Mouse (Mus musculus): ENCODE results near the gene Ppp1r2. TPM values are rescaled to one million over a fixed set of nuclear protein-coding genes. Genes with fewer than 3 reads are reported as not detected.
A peak's percentile ranks its signal among the peaks of the same experiment; 100 is the strongest.

Gene Ppp1r2
- total and polyA plus RNA-seq, 3 experiments: 33.8 to 75.4 (median 62.4) TPM

DNA sequence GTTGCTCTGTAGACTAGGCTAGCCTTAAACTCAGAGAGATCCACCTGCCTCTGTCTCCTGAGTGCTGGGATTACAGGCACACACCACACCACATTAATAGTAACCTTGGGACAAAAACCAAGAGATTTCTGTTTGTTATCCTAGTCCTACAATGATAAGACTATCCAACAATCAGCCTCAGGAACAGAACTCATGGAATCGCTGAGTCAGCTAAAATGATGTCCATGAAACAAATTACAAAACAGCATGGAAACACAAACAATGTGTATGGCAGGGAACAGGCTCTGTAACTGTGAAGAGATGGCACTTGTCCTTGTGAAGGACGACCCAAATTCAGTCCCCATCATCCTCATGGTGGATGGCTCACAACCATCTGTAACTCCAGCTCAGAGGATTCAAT lies 8.4 kb downstream of the Ppp1r2 start:
- TF ChIP-seq MAFK (IDR thresholded peaks at IDR 0.05; ENCODE audit: insufficient replicate concordance, low read length) (peak; percentile 100), E2F4 (IDR thresholded peaks at IDR 0.05; ENCODE audit: insufficient replicate concordance, low read depth, low read length) (no peak)
- no peak for DNase-seq (ENCODE audit: extremely low read depth)

GRCm38 (mm10) chr16:31256151-31256550 lies 18.9 kb downstream of the Ppp1r2 start:
- H3K4me3 ChIP-seq (replicated peaks in 1 of 3; ENCODE audit: low read depth in 2 of 3, low read length in 2 of 3, poor library complexity in 1 of 3): no peak overlapping the region
- in situ Hi-C loops (cut with MboI; ENCODE audit: low pct_ligation_motif_present, low pct_unique_long_range_greater_than_20kb, low sequenced_read_pairs): no loop called here
- TF ChIP-seq HCFC1 (IDR thresholded peaks at IDR 0.05; ENCODE audit: low read depth, low read length): no peak
- TF ChIP-seq ELF1 (IDR thresholded peaks at IDR 0.05; ENCODE audit: low read depth, low read length): peak; percentile 56
- TF ChIP-seq MAFK (IDR thresholded peaks at IDR 0.05; ENCODE audit: insufficient replicate concordance, low read length): peak; percentile 78; the same call in 1 of the 2 replicates
- H3K4me2 ChIP-seq (ENCODE audit: insufficient read depth, low read depth, poor library complexity, severe bottlenecking): no peak overlapping the region
- peaks cover 0 to 21% of the 10 kb centered on the region in 2 experiments for H3K4me1 ChIP-seq (ENCODE audit: control insufficient read depth in 1 of 2, insufficient read depth in 2 of 2)
- H3K9ac ChIP-seq (ENCODE audit: insufficient read depth, low read depth): no peak overlapping the region
- no peaks in the 10 kb centered on the region; the same call in 1 of the 2 replicates for H3K79me2 ChIP-seq (replicated peaks; ENCODE audit: control insufficient read depth, extremely low read depth, insufficient read depth, poor library complexity, severe bottlenecking)
- H3K27ac ChIP-seq (ENCODE audit: insufficient read depth, low read depth): no peak overlapping the region
- no peaks in the 10 kb centered on the region for H3K9me3 ChIP-seq (replicated peaks; ENCODE audit: low read length)
- peaks cover 35 to 74% of the 10 kb centered on the region in 2 experiments for H3K36me3 ChIP-seq (replicated peaks in 1 of 2; ENCODE audit: control insufficient read depth in 1 of 2, insufficient read depth in 1 of 2, low read length in 1 of 2)
- H3K27me3 ChIP-seq (replicated peaks): no peaks in the 10 kb centered on the region
- DNase-seq (ENCODE audit: extremely low read depth): no peak
- dilution Hi-C loops (cut with MboI; ENCODE audit: extremely low pct_ligation_motif_present, extremely low pct_unique_long_range_greater_than_20kb, low sequenced_read_pairs): no loop called here

More for the DNA sequence above, 8.4 kb downstream of the Ppp1r2 start:
- Histone ChIP-seq H3K27ac (ENCODE audit: insufficient read depth, low read depth) (no peak overlapping the region), H3K9me3 (replicated peaks; ENCODE audit: low read length) (no peaks in the 10 kb centered on the region), H3K4me1 (ENCODE audit: control insufficient read depth in 1 of 2, insufficient read depth in 2 of 2) (peaks cover 0 to 15% of the 10 kb centered on the region in 2 experiments; a peak in 1 of 4 replicates), H3K36me3 (replicated peaks in 1 of 2; ENCODE audit: control insufficient read depth in 1 of 2, insufficient read depth in 1 of 2, low read length in 1 of 2) (peaks cover 3 to 49% of the 10 kb centered on the region in 2 experiments), H3K4me2 (ENCODE audit: insufficient read depth, low read depth, poor library complexity, severe bottlenecking) (no peak overlapping the region), H3K27me3 (replicated peaks) (no peaks in the 10 kb centered on the region), H3K4me3 (replicated peaks in 1 of 3; ENCODE audit: low read depth in 2 of 3, low read length in 2 of 3, poor library complexity in 1 of 3) (no peak overlapping the region), H3K9ac (ENCODE audit: insufficient read depth, low read depth) (no peak overlapping the region), H3K79me2 (replicated peaks; ENCODE audit: control insufficient read depth, extremely low read depth, insufficient read depth, poor library complexity, severe bottlenecking) (peaks cover 31% of the 10 kb centered on the region)
- in situ Hi-C loops (cut with MboI; ENCODE audit: low pct_ligation_motif_present, low pct_unique_long_range_greater_than_20kb, low sequenced_read_pairs): no loop called here
- dilution Hi-C loops (cut with MboI; ENCODE audit: extremely low pct_ligation_motif_present, extremely low pct_unique_long_range_greater_than_20kb, low sequenced_read_pairs): no loop called here

GRCm38 (mm10) chr16:31255685-31256084 lies 19.4 kb downstream of the Ppp1r2 start:
- Histone ChIP-seq H3K9ac (ENCODE audit: insufficient read depth, low read depth) (no peak overlapping the region), H3K27me3 (replicated peaks) (no peaks in the 10 kb centered on the region), H3K36me3 (replicated peaks in 1 of 2; ENCODE audit: control insufficient read depth in 1 of 2, insufficient read depth in 1 of 2, low read length in 1 of 2) (peaks cover 31 to 72% of the 10 kb centered on the region in 2 experiments), H3K9me3 (replicated peaks; ENCODE audit: low read length) (no peaks in the 10 kb centered on the region), H3K4me3 (replicated peaks in 1 of 3; ENCODE audit: low read depth in 2 of 3, low read length in 2 of 3, poor library complexity in 1 of 3) (no peak overlapping the region), H3K4me1 (ENCODE audit: control insufficient read depth in 1 of 2, insufficient read depth in 2 of 2) (peaks cover 0 to 21% of the 10 kb centered on the region in 2 experiments), H3K4me2 (ENCODE audit: insufficient read depth, low read depth, poor library complexity, severe bottlenecking) (no peak overlapping the region), H3K27ac (ENCODE audit: insufficient read depth, low read depth) (no peak overlapping the region), H3K79me2 (replicated peaks; ENCODE audit: control insufficient read depth, extremely low read depth, insufficient read depth, poor library complexity, severe bottlenecking) (no peaks in the 10 kb centered on the region; the same call in 1 of the 2 replicates)
- in situ Hi-C loops (cut with MboI; ENCODE audit: low pct_ligation_motif_present, low pct_unique_long_range_greater_than_20kb, low sequenced_read_pairs) (no loop called here), dilution Hi-C loops (cut with MboI; ENCODE audit: extremely low pct_ligation_motif_present, extremely low pct_unique_long_range_greater_than_20kb, low sequenced_read_pairs) (no loop called here)
- DNase-seq (ENCODE audit: extremely low read depth): no peak
- TF ChIP-seq MEF2A (IDR thresholded peaks at IDR 0.05; ENCODE audit: borderline replicate concordance, low read depth, low read length) (no peak), MAZ (IDR thresholded peaks at IDR 0.05; ENCODE audit: low read depth, low read length) (no peak), CHD1 (IDR thresholded peaks at IDR 0.05; ENCODE audit: low read depth, low read length) (no peak), JUND (conservative IDR thresholded peaks at IDR 0.05; ENCODE audit: low read depth, low read length) (no peak), RCOR1 (conservative IDR thresholded peaks at IDR 0.05; ENCODE audit: low read depth, low read length) (no peak), KAT2A (IDR thresholded peaks at IDR 0.05; ENCODE audit: insufficient replicate concordance, low read length) (no peak), PAX5 (IDR thresholded peaks at IDR 0.05; ENCODE audit: low read length) (no peak), BHLHE40 (IDR thresholded peaks at IDR 0.05; ENCODE audit: low read depth, low read length) (no peak), MYC (IDR thresholded peaks at IDR 0.05; ENCODE audit: low read depth, low read length) (no peak), USF1 (IDR thresholded peaks at IDR 0.05; ENCODE audit: low read depth, low read length) (no peak), ZNF384 (IDR thresholded peaks at IDR 0.05; ENCODE audit: low read depth, low read length) (no peak)

Data from CH12.LX (cell line).